Mouse (Mus musculus) small intestine, adult 2 months (tissue): ENCODE data around the gene Lelp1.

Source experiments
- CTCF ChIP-seq: fragments of 200-500 bp; IDR thresholded peaks from 2 replicates; pipeline ENCODE4 v1.5.1; 2012; ENCODE audit warnings: low read depth, mild to moderate bottlenecking, control low read depth, inconsistent platforms, low read length, moderate library complexity, mixed read lengths; ENCODE audit not compliant: insufficient replicate concordance, insufficient read length; ENCODE audit errors: extremely low read depth
- POLR2A ChIP-seq: fragments of 200-500 bp; IDR thresholded peaks from 2 replicates; pipeline ENCODE4 v1.6.1; 2012; ENCODE audit warnings: low read depth, mild to moderate bottlenecking, control low read depth, inconsistent platforms, low read length, moderate library complexity

DNA sequence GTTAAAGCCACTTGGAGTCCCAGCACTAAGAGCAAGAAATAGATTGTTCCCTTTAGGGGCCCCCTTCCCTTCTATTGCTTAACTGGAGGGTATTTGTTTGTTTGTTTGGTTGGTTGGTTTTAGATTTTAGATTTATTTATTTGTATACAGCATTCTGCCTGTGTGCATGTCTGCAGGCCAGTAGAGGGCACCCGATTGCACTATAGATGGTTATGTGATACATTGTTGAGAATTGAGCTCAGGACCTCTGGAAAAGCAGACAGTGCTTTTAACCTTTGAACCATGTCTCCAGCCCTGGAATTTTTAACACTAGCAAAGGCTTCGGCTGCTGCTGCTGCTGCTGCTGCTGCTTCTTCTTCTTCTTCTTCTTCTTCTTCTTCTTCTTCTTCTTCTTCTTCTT, 4.9 kb upstream of the Lelp1 start:
- TF ChIP-seq CTCF (no peak), POLR2A (no peak)
